Mouse (Mus musculus) C2C12 (cell line): ENCODE data around the gene Klhl36.
A peak's percentile ranks its signal among the peaks of the same experiment; 100 is the strongest.

ENCODE experiments used
- CEBPB ChIP-seq: IDR thresholded peaks from one replicate; pipeline ENCODE4 v1.6.1; 2011; ENCODE audit warnings: low read depth, mild to moderate bottlenecking, control low read depth, moderate library complexity
- CTCF ChIP-seq: IDR thresholded peaks from one replicate; pipeline ENCODE4 v1.5.1; 2011; ENCODE audit not compliant: control insufficient read depth, insufficient read depth, insufficient read length
- FOSL1 ChIP-seq: IDR thresholded peaks from one replicate; pipeline ENCODE4 v1.8.0; 2011; ENCODE audit warnings: mild to moderate bottlenecking, low read length; ENCODE audit not compliant: poor library complexity, insufficient read depth, severe bottlenecking
- MAX ChIP-seq: IDR thresholded peaks from one replicate; pipeline ENCODE4 v1.6.1; 2011; ENCODE audit warnings: mild to moderate bottlenecking, control low read depth
- MYOD1 ChIP-seq: IDR thresholded peaks from one replicate; pipeline ENCODE4 v1.6.1; 2011; ENCODE audit warnings: low read depth; ENCODE audit not compliant: control insufficient read depth, insufficient read length
- MYOG ChIP-seq: IDR thresholded peaks from one replicate; pipeline ENCODE4 v1.6.1; 2011; ENCODE audit not compliant: control insufficient read depth, insufficient read length; ENCODE audit errors: extremely low read depth
- USF1 ChIP-seq: IDR thresholded peaks from one replicate; pipeline ENCODE4 v1.6.1; 2011; ENCODE audit warnings: low read depth, mild to moderate bottlenecking, control low read depth, moderate library complexity

- no peak for TF ChIP-seq MAX
- TF ChIP-seq CTCF, result no peak
- TF ChIP-seq MYOD1, result no peak
- peak; percentile 34 for TF ChIP-seq USF1
- no peak for TF ChIP-seq MYOG
- no peak for TF ChIP-seq FOSL1
- TF ChIP-seq CEBPB, result no peak
Measured at GRCm38 (mm10) chr8:119911258-119911962, 49.3 kb downstream of the Klhl36 start.
